Mouse (Mus musculus): ENCODE data around the gene Itsn1. TPM values are rescaled to one million over a fixed set of nuclear protein-coding genes. Genes with fewer than 3 reads are reported as not detected.

Itsn1 gene
- polyA plus RNA-seq (2012; ENCODE audit: insufficient read depth, insufficient read length, missing spikeins): 35.6 and 57.0 TPM in 2 replicates

DNA sequence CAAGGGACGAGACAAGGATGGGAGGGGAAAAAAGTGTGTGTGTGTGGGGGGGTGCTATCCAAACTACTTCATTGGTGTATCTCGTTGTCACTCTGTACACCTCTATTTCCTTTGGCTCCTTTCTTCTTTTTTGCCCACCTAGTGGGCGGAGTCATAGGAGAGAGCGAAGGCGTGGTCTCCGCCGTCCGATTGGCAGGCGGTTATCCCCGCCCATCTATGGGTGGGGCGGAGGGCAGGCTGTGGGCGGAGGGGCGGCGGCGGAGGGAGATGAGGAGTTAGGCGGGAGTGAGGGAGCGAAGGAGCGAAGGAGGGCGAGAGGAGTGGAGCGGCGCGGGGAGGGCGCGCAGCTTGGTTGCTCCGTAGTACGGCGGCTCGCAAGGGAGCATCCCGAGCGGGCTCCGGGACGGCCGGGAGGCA, at the start of gene Itsn1:
Gene Itsn1, plus strand, starts transcription at position 216 of the 417 bp plus-strand sequence.
- H3K27ac ChIP-seq (replicated peaks; ENCODE audit: low read depth, low read length): peak within 1 kb of the TSS; percentile 84
- peak within 1 kb of the TSS; percentile 76 for H3K4me3 ChIP-seq (ENCODE audit: insufficient read depth, low read depth, low read length)
- peaks cover 9% of the 10 kb centered on the region for H3K4me1 ChIP-seq (ENCODE audit: control insufficient read depth, insufficient read depth, insufficient read length, low read length)

DNA sequence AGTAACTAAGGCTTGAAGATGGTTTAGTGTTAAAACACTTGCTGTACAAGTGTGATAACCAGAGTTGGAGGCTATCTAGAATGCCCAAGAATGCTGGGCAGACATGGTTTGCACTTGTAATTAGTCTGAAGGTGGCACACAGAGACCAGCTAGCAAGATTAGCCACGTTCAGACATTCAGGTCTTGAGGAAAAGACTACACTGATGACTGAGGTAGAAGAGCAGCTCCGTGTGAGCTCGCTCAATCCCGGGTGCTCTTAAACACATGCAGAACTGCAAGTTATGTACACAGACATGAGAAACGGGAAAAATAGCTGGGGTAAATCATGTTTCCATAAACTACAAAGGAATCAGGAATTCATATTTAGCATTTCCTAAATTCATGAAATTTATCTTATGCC, 48.4 kb upstream of the Itsn1 start:
- Histone ChIP-seq H3K27ac (replicated peaks; ENCODE audit: low read depth, low read length) (no peak overlapping the region), H3K4me1 (ENCODE audit: control insufficient read depth, insufficient read depth, insufficient read length, low read length) (no peaks in the 10 kb centered on the region; the same call in 1 of the 2 replicates), H3K4me3 (ENCODE audit: insufficient read depth, low read depth, low read length) (no peak overlapping the region)

DNA sequence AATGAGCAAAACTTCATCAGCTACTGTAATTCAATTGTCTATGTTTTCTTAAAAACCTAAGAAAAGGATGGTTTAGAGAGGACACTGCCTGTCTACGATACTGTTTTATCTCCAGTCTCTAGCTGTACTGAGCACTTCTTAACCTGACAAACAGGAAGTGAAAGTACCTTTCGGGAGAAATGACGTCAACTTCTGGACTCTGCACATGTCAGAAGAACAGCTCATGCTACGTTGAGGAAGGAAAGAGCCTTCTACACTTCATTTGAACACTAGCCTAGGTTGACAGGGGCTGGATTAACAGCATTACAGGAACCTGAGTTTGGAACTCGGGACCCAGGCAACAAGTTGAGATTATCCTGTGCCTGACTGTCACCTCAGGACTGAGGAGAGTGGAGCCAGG, 43.6 kb upstream of the Itsn1 start:
- Histone ChIP-seq H3K27ac (replicated peaks; ENCODE audit: low read depth, low read length) (no peak overlapping the region), H3K4me3 (ENCODE audit: insufficient read depth, low read depth, low read length) (no peak overlapping the region)

DNA sequence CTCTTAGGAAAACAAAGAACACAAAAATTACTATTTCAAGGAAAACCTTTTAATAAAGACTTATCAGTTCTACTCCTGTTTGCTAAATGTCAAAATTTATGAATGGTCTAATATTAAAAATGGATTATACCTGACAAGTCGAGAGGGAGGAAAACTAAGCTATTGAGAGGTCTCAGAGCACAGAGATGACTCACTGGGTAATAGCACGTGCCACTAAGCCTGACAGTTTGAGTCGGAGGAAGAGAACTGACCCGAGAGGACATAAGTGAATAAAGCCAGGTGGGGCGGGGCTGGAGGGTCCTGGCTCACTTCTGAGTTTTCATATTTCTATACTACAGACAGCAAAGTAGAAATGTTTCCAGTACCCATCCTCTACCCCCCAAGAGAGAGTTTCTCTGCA, 42.7 kb upstream of the Itsn1 start:
- H3K27ac ChIP-seq (replicated peaks; ENCODE audit: low read depth, low read length): no peak overlapping the region
- no peak overlapping the region for H3K4me3 ChIP-seq (ENCODE audit: insufficient read depth, low read depth, low read length)
- no peaks in the 10 kb centered on the region; the same call in 1 of the 2 replicates for H3K4me1 ChIP-seq (ENCODE audit: control insufficient read depth, insufficient read depth, insufficient read length, low read length)

More for the DNA sequence above, 43.6 kb upstream of the Itsn1 start:
- H3K4me1 ChIP-seq (ENCODE audit: control insufficient read depth, insufficient read depth, insufficient read length, low read length): no peaks in the 10 kb centered on the region; the same call in 1 of the 2 replicates

DNA sequence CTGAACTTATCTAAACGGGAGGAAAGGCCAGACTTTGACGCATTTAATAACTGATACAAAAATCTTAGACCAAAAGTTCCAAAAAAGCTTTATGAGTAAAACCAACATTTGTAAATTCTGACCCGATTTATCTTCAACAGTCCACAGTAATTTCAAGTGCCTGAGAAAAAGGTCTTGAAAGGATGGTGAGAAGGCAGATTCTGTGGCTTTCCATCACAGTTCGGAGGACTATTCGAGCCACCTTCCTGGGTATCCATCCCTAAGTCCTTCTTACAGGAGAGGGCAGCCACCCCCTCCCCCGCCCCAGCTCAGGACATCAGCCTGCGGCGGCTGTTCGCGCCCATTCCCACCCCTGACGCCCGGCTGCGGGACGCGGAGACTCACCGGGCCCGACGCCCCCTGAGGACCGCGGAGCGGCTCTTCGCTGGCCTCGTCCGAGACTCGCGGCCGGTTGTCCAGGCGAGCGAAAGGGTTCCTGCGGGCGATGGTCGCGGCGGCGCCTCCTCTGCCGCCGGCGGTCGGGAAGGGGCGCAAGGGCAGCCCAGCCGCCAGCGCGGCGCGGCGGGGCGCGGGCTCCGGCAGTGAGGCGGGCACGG, 41.0 kb upstream of the Itsn1 start:
- peak overlapping the region; percentile 86 for H3K4me3 ChIP-seq (ENCODE audit: insufficient read depth, low read depth, low read length)
- H3K27ac ChIP-seq (replicated peaks; ENCODE audit: low read depth, low read length): peak overlapping the region; percentile 28; the same call in 1 of the 2 replicates
- H3K4me1 ChIP-seq (ENCODE audit: control insufficient read depth, insufficient read depth, insufficient read length, low read length): no peaks in the 10 kb centered on the region; the same call in 1 of the 2 replicates

DNA sequence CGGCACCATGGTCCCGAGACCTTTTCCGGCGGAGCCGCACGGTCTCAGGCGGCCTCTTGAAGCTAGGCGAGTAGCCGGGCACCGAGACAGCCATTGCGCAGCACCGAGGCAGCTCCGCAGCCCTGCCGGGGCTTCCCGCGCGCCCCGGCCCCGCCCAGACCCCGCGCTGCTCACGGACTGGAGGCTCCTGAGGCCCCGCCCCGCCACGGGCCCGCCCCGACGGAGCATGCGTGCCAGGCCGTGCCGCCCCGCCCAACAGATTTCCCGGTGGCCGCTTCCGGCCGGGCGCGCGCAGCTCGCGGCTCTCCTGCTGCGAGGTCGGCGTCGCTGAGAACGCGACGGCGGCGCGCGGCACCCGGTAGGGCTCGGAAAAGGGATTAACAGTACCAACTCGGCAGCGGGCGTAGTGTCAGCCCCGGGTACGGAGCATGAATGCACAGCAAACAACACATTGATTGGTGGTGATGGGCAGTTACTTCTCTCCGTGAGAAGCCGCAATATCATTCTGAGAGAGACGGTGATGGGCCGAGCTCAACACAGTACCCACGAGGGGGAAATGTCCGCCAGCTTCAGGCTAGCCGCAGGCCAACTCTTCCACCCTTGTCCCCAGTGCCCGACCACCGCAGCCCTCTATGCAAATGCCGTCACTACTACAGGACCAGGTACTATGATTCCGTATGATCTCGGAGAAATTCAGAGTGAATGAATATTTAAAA, 40.3 kb upstream of the Itsn1 start, which contains the start of gene Donson:
Gene Donson, minus strand, starts transcription at position 152 of the 716 bp plus-strand sequence.
- Histone ChIP-seq H3K4me1 (ENCODE audit: control insufficient read depth, insufficient read depth, insufficient read length, low read length) (no peaks in the 10 kb centered on the region; the same call in 1 of the 2 replicates), H3K4me3 (ENCODE audit: insufficient read depth, low read depth, low read length) (peak within 1 kb of the TSS; percentile 86), H3K27ac (replicated peaks; ENCODE audit: low read depth, low read length) (peak within 1 kb of the TSS; percentile 48)

DNA sequence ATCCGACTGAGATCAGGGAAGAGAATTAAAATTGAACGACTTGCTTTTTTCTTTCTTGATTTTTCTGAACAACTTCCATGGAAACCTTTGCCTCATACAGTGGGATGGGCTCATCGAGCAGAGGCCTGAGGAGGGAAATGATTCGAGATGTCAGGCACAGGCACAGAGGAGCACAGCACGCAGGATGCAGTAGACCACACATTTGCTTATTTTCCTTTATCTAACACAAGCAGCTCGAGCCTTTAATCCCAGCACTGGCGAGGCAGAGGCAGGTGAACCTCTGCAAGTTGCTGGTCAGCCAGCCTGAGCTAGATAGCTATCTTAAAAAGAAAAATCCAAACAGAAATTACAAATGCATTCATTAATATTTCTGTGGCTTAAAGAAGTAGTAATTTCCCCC, 39.3 kb upstream of the Itsn1 start:
- Histone ChIP-seq H3K4me1 (ENCODE audit: control insufficient read depth, insufficient read depth, insufficient read length, low read length) (no peaks in the 10 kb centered on the region; the same call in 1 of the 2 replicates), H3K27ac (replicated peaks; ENCODE audit: low read depth, low read length) (no peak overlapping the region), H3K4me3 (ENCODE audit: insufficient read depth, low read depth, low read length) (no peak overlapping the region)

DNA sequence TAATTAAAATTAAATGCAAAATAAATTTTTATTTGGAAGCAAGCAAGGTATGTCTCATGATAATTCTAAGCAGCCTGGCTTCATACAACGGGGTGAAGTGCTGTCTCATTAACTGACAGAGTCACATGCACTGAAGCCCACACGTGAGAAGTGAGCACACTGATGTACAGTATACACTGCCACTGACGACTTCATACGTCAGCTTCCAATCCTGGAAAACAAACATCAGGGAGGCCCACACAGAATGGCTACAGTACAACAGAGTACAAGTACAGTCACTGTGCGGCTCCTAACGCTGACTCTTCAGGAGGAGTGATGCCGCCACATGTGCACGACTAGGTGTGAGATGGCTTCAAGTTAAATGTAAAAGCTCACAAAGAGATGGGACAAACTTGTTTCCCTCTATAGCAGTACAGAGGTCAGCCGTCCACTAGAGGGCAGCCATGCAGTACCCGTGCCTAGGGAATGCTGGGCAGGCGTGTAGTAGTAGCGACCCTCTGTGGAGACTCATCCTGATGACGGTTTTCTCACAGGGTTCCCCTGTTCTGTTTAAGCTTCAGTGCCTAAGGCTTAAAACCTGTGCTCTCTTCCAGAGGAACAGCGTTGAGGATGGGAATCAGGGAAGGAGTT, 34.5 kb upstream of the Itsn1 start:
- Histone ChIP-seq H3K27ac (replicated peaks; ENCODE audit: low read depth, low read length) (no peak overlapping the region), H3K4me1 (ENCODE audit: control insufficient read depth, insufficient read depth, insufficient read length, low read length) (no peaks in the 10 kb centered on the region), H3K4me3 (ENCODE audit: insufficient read depth, low read depth, low read length) (no peak overlapping the region)

DNA sequence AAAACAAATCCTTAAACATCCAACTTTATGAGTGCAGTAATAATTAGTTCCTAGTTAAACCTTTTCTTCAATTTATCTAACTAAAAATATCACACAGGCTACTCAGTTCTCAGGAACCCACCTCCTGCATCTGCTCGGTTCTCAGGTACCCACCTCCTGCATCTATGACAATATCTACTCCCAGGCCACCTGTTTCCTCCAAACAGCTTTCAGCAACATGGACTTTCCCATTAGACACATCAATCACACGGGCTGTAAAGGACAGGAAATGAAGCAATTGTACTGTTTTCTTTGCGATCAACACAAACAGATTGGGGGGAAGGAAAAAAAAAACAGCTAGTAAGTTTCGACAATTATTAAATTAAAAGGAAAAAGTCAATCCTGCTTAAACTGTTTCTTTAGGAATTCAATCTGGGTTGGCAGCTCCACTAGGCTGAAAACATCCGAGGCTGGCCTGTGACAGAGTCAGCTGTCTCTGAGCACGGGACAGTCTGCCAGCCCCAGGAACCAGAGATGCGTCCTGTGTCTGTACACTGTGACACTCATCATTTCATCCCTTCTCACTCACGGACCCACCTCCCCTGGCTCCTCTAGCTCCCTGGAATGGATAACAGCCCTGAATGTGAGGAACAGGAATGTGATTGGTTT, 33.8 kb upstream of the Itsn1 start:
- Histone ChIP-seq H3K27ac (replicated peaks; ENCODE audit: low read depth, low read length) (peak overlapping the region; percentile 34; the same call in 1 of the 2 replicates), H3K4me1 (ENCODE audit: control insufficient read depth, insufficient read depth, insufficient read length, low read length) (no peaks in the 10 kb centered on the region), H3K4me3 (ENCODE audit: insufficient read depth, low read depth, low read length) (no peak overlapping the region)

DNA sequence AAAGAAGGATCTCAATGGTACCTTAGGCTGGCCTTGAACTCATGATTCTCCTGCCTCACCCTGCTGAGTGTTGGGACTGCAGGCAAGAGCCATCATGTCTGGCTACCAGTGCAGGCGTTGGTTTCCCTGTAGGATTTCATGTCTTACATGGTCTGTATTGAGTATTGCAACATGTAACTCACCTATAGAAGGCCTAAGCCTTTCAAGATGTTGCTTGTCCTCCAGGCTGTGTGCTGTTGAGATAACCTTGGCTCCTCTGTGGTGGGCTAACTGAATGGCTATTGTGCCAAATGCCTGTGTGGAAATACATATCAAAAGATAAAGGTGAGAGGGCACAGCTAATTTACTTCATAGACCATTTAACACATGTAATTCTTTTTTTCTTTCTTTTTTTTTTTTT, 30.1 kb upstream of the Itsn1 start:
- Histone ChIP-seq H3K4me3 (ENCODE audit: insufficient read depth, low read depth, low read length) (no peak overlapping the region), H3K27ac (replicated peaks; ENCODE audit: low read depth, low read length) (no peak overlapping the region), H3K4me1 (ENCODE audit: control insufficient read depth, insufficient read depth, insufficient read length, low read length) (no peaks in the 10 kb centered on the region)

DNA sequence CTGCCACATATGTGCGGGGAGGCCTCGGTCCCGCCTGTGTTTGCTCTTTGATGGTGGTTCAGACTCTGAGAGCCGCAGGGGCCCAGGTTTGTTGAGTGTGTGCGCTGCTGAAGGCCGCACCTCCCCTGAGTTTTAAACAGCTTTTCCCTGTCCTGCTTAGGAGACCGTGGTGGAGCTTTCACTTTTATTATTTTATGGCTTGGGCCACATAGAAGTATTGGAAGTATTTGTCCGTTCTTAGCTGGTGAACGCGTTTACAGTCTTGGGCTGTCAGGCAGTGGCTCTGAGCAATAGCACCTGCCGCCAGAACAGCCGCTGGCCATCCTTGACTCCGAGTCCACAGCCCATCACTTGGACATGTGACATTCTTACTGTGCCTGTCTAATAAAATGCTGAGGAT, 27.2 kb upstream of the Itsn1 start:
- Histone ChIP-seq H3K27ac (replicated peaks; ENCODE audit: low read depth, low read length) (no peak overlapping the region), H3K4me1 (ENCODE audit: control insufficient read depth, insufficient read depth, insufficient read length, low read length) (no peaks in the 10 kb centered on the region), H3K4me3 (ENCODE audit: insufficient read depth, low read depth, low read length) (no peak overlapping the region)

DNA sequence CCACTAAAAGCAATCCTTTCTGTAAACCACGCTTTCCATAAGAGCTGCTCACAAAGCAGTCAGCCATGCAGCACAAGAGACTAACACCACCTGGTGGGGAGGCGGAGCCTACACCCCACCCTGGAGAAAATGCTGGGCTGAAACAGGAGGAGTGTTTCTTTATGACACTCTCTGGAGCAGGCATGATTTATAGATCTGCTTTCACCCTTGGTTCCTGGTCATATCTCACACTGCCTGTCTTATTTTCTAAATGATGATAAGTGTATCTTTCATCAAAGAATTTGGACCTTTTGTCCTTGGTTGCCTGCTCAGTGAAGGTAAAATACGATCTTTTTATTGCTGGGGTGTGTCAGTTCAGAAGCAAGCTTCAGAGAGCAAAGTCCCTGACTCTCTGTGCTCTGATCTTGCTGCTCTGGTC, 26.3 kb upstream of the Itsn1 start:
- Histone ChIP-seq H3K27ac (replicated peaks; ENCODE audit: low read depth, low read length) (no peak overlapping the region), H3K4me3 (ENCODE audit: insufficient read depth, low read depth, low read length) (no peak overlapping the region), H3K4me1 (ENCODE audit: control insufficient read depth, insufficient read depth, insufficient read length, low read length) (no peaks in the 10 kb centered on the region)

DNA sequence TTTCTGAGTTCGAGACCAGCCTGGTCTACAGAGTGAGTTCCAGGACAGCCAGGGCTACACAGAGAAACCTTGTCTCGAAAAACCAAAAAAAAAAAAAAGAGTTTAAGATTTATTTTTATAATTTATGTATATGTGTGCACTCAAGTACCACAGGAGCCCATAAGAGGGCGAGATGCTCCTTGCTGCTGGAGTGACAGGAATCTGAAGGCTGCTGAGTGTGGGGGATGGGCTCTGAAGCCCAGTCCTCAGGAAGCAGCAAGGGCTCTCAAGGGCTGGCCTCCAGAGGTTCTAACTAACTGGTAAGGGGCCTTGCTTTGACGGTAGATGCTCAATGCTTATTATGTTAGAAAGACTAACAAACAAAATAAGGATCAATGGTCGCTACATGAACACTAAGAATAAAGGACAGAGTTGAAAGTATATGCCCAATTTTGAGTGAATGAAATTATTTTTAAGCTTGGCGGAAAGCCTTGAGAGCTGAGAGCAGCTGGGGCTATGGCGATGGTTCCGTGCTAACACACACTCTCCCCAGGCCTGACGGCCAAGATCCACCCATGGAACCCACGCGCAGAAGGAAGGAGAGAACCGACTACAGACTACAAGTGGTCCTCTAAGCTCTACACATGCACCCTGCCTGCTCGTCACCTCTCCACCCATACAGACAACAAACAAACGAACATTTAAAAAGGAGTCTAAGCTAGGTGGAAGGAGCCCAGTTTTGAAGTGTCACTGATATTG, 24.3 kb upstream of the Itsn1 start:
- Histone ChIP-seq H3K27ac (replicated peaks; ENCODE audit: low read depth, low read length) (no peak overlapping the region), H3K4me1 (ENCODE audit: control insufficient read depth, insufficient read depth, insufficient read length, low read length) (no peaks in the 10 kb centered on the region), H3K4me3 (ENCODE audit: insufficient read depth, low read depth, low read length) (no peak overlapping the region)

DNA sequence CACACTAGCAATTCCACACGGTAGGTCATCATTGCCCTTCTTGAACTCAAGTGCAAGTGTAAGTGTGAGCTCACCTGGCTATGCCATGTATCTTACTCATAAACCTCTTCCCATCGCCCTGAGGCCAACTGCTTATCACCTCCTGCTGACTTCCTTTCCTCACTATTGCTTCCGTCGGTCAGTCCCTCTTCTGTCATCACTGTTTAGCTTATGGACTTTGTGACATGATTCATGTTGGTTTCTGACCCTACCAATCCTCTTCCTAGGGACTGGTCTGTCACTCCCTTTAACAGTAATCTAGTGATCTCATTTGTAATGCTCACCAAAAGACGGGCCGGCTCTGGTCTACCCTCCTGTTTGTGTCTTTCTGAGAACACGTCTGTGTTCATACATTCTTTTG, 18.8 kb upstream of the Itsn1 start:
- Histone ChIP-seq H3K27ac (replicated peaks; ENCODE audit: low read depth, low read length) (no peak overlapping the region), H3K4me1 (ENCODE audit: control insufficient read depth, insufficient read depth, insufficient read length, low read length) (no peaks in the 10 kb centered on the region), H3K4me3 (ENCODE audit: insufficient read depth, low read depth, low read length) (no peak overlapping the region)
